Mouse (Mus musculus): ENCODE measurements at regions not wholly inside any gene's neighbourhood (a gene's known extent, or its start where the extent isn't known, plus 50 kb on each side); places are given as distances from the start of the nearest gene placed in this dataset.

DNA sequence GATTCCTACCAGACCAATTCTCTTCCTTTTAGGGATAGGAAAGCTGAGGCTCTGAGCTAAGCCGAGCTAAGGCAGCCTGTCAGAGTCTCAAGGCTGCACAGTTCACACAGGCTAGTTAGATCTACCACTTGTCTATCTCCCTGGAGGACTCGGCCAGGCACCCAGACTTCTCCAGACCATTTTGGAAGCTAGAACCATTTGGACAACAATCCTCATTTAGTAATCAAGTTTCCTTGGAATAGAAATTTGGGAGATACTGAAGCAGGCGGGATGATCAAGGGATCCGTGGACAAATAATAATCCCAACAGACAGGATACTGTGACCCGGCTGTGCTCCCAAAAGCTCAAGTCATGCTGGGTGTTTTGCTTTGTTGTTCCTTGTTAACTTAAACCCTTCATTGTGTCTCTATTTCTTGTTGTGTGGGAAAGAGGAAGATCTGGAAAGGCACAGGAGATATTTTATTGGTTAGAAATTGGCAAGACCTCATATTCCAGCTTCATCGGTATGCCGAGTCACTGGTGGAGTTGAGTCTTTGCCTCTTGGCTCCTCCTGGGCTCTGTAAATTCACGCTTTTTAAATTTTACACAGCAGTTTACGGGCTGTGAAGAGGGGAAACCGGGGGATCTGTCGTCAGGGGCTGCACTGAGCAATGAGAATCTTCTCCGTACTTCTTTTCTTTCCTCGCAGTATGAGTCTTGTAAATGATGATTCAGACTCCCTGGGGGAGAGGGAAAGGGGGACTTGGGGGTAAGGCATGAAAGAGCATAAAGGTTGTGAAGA lies 444.2 kb upstream of the Tnp1 start:
- no peak for ATAC-seq (ENCODE audit: insufficient number of reproducible peaks, insufficient read depth, low FRiP score, low TSS enrichment)

GRCm38 (mm10) chr1:73457261-73457660 lies 441.6 kb upstream of the Tnp1 start:
- ATAC-seq (ENCODE audit: insufficient number of reproducible peaks, insufficient read depth, low FRiP score, low TSS enrichment) = no peak
- H3K36me3 ChIP-seq = no peaks in the 10 kb centered on the region
- no peaks in the 10 kb centered on the region for H3K9me3 ChIP-seq
- no peaks in the 10 kb centered on the region for H3K4me1 ChIP-seq
- H3K9ac ChIP-seq = no peak overlapping the region
- H3K27ac ChIP-seq = no peak overlapping the region
- no peak overlapping the region for H3K4me3 ChIP-seq
- H3K4me2 ChIP-seq (replicated peaks) = no peak overlapping the region
- H3K27me3 ChIP-seq = no peaks in the 10 kb centered on the region
- 83% methylated on average over 2 of the region's 2 CpGs for WGBS

More for the DNA sequence above, 444.2 kb upstream of the Tnp1 start:
- Histone ChIP-seq H3K27me3 (no peaks in the 10 kb centered on the region), H3K4me1 (no peaks in the 10 kb centered on the region), H3K27ac (no peak overlapping the region), H3K9me3 (no peaks in the 10 kb centered on the region), H3K9ac (no peak overlapping the region), H3K36me3 (no peaks in the 10 kb centered on the region), H3K4me3 (no peak overlapping the region), H3K4me2 (replicated peaks) (no peak overlapping the region)
- 67% methylated on average over 13 of the region's 13 CpGs for WGBS

GRCm38 (mm10) chr1:73456359-73457062 lies 440.8 kb upstream of the Tnp1 start:
- no peak overlapping the region for H3K4me3 ChIP-seq
- H3K27me3 ChIP-seq = no peaks in the 10 kb centered on the region
- H3K36me3 ChIP-seq = no peaks in the 10 kb centered on the region
- no peak overlapping the region for H3K4me2 ChIP-seq (replicated peaks)
- 63% methylated on average over 8 of the region's 8 CpGs for WGBS
- H3K9me3 ChIP-seq = no peaks in the 10 kb centered on the region
- ATAC-seq (ENCODE audit: insufficient number of reproducible peaks, insufficient read depth, low FRiP score, low TSS enrichment) = no peak
- no peak overlapping the region for H3K27ac ChIP-seq
- no peak overlapping the region for H3K9ac ChIP-seq
- H3K4me1 ChIP-seq = no peaks in the 10 kb centered on the region

DNA sequence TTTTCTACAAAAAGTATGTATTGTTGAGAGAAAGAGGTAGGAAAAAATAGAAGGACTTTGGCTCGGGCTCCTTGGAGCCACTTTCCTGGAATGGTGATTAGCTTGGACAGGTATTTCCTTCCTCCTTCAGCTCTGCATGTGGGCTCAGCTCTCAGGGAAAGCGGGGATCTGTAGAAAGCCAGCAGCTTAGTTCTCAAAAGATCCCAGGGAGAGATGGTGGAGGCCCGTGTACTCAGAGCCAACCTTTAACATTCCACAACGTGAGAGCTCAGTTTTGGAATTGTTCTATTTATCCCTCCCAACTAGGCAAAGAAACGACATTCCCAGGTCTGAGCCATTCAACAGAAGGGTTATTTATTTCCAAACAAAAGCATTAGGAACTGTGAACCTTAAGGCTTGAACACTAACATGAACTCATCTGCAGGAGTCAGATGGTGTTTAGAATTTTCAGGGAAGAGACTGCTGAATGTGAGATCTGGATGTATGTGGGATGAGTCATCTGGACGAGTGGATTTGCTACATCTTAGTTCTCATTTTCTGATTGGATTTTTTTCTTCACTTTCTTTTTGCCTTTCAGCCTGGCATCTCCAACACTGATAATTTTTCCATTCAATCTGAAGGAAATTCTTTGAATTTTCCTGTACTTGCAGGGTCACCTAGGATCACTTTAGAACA lies 428.6 kb upstream of the Tnp1 start:
- no peak for ATAC-seq (ENCODE audit: insufficient number of reproducible peaks, insufficient read depth, low FRiP score, low TSS enrichment)
- no peaks in the 10 kb centered on the region for H3K36me3 ChIP-seq
- H3K9me3 ChIP-seq = no peaks in the 10 kb centered on the region
- no peak overlapping the region for H3K9ac ChIP-seq
- no peak overlapping the region for H3K27ac ChIP-seq
- H3K4me1 ChIP-seq = no peaks in the 10 kb centered on the region
- H3K4me3 ChIP-seq = no peak overlapping the region
- H3K27me3 ChIP-seq = no peaks in the 10 kb centered on the region
- WGBS = 47% methylated on average over 6 of the region's 6 CpGs
- H3K4me2 ChIP-seq (replicated peaks) = no peak overlapping the region

GRCm38 (mm10) chr1:73438385-73438784 lies 422.7 kb upstream of the Tnp1 start:
- WGBS = 34% methylated on average over 8 of the region's 8 CpGs
- no peak overlapping the region for H3K27ac ChIP-seq
- no peaks in the 10 kb centered on the region for H3K27me3 ChIP-seq
- H3K4me2 ChIP-seq (replicated peaks) = no peak overlapping the region
- no peaks in the 10 kb centered on the region for H3K36me3 ChIP-seq
- H3K9ac ChIP-seq = no peak overlapping the region
- no peak for ATAC-seq (ENCODE audit: insufficient number of reproducible peaks, insufficient read depth, low FRiP score, low TSS enrichment)
- H3K4me3 ChIP-seq = no peak overlapping the region
- no peaks in the 10 kb centered on the region for H3K9me3 ChIP-seq
- H3K4me1 ChIP-seq = no peaks in the 10 kb centered on the region

DNA sequence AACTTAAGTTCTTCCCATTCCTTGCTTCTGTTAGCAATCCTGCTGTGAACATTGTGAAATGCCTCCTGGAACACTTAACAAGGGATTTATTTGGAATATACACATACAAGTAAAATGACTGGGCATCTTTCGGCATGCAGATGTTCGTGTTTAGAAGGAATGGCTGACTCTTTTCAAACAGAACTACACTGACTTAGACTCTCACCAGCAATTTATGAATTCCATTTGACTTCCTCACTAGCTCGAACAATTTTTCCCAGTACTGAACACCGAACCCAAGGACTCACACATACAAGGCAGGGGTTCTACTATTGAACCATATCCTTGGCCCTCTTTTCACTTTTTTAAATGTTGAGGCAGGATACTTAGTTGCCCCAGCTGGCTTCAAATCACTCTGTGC lies 412.4 kb upstream of the Tnp1 start:
- no peak for ATAC-seq (ENCODE audit: insufficient number of reproducible peaks, insufficient read depth, low FRiP score, low TSS enrichment)

DNA sequence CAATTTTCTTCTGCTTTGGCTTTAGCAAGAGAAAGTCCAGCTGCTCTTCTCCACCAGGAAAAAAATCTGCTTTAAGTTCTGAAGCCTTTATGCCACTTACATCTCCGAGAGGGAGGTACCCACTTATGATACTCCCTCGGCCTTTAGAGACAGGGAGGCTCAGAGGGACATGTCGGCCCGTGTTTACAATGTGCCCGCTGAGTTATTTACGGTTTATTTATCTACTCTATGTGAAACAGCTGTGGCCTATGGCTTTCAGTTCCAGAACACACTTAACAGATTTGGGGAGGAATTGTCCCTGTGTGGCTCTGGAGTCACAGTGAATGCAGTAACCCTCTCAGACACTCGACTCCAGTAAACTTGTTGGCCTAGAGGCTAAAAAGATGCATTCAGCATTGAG lies 409.3 kb upstream of the Tnp1 start:
- no peak for ATAC-seq (ENCODE audit: insufficient number of reproducible peaks, insufficient read depth, low FRiP score, low TSS enrichment)
- H3K27me3 ChIP-seq = no peaks in the 10 kb centered on the region
- H3K9me3 ChIP-seq = no peaks in the 10 kb centered on the region
- no peak overlapping the region for H3K27ac ChIP-seq
- no peaks in the 10 kb centered on the region for H3K36me3 ChIP-seq
- H3K4me3 ChIP-seq = no peak overlapping the region
- no peaks in the 10 kb centered on the region for H3K4me1 ChIP-seq
- WGBS = 45% methylated on average over 7 of the region's 7 CpGs
- no peak overlapping the region for H3K4me2 ChIP-seq (replicated peaks)
- H3K9ac ChIP-seq = no peak overlapping the region

More for the DNA sequence above, 412.4 kb upstream of the Tnp1 start:
- Histone ChIP-seq H3K27ac (no peak overlapping the region), H3K4me3 (no peak overlapping the region), H3K9me3 (no peaks in the 10 kb centered on the region), H3K9ac (no peak overlapping the region), H3K4me2 (replicated peaks) (no peak overlapping the region), H3K4me1 (no peaks in the 10 kb centered on the region), H3K36me3 (no peaks in the 10 kb centered on the region), H3K27me3 (no peaks in the 10 kb centered on the region)
- WGBS = 83% methylated on average over 4 of the region's 4 CpGs

DNA sequence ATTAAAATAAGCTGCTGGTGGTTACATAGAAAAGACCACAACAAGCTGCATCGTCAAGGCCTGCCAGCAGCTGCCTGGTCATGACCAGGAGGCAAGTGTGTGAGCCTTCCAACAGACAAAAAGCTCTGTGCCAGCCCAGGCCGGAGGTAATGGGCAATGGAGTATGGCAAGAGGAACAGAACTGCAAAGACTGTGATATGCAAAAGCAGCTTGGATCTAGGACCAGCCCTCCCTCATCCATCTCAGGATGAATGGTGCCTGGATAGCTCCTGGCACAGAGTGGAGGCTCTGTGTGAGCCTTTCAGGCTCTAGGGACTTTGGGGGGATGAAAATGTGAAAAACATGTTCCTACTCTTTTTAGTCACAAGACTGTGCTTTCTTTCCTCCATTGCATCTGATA lies 402.5 kb upstream of the Tnp1 start:
- WGBS = 88% methylated on average over 2 of the region's 2 CpGs
- Histone ChIP-seq H3K4me1 (no peaks in the 10 kb centered on the region), H3K36me3 (no peaks in the 10 kb centered on the region), H3K9me3 (no peaks in the 10 kb centered on the region), H3K4me3 (no peak overlapping the region), H3K9ac (no peak overlapping the region), H3K27me3 (no peaks in the 10 kb centered on the region), H3K27ac (no peak overlapping the region), H3K4me2 (replicated peaks) (no peak overlapping the region)
- no peak for ATAC-seq (ENCODE audit: insufficient number of reproducible peaks, insufficient read depth, low FRiP score, low TSS enrichment)

DNA sequence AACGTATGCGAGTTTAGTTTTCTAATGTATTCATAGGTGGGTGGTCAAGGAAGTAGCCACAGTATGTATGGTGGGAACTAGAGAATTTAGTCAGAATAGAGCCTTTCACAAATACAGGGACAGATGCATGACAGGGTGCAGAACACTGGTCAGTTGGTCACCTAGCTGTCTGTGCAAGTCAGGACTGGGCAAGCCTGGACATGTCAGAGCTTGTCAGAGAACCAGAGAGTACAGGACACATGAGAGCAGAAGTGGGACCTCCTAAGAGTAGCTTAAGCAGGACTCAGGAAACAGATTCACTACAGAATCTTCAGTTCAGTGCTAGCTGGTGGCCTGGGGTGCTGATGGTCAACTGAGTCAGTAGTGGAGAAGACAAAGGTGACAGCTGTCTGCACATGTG lies 395.7 kb upstream of the Tnp1 start:
- 97% methylated on average over 2 of the region's 2 CpGs for WGBS
- Histone ChIP-seq H3K9me3 (no peaks in the 10 kb centered on the region), H3K27me3 (no peaks in the 10 kb centered on the region), H3K4me3 (no peak overlapping the region), H3K4me2 (replicated peaks) (no peak overlapping the region), H3K9ac (no peak overlapping the region), H3K4me1 (no peaks in the 10 kb centered on the region), H3K27ac (no peak overlapping the region), H3K36me3 (no peaks in the 10 kb centered on the region)
- no peak for ATAC-seq (ENCODE audit: insufficient number of reproducible peaks, insufficient read depth, low FRiP score, low TSS enrichment)

GRCm38 (mm10) chr1:73399178-73399577 lies 383.5 kb upstream of the Tnp1 start:
- H3K9ac ChIP-seq = no peak overlapping the region
- no peaks in the 10 kb centered on the region for H3K27me3 ChIP-seq
- no peaks in the 10 kb centered on the region for H3K4me1 ChIP-seq
- no peak overlapping the region for H3K4me2 ChIP-seq (replicated peaks)
- no peaks in the 10 kb centered on the region for H3K36me3 ChIP-seq
- 0 out of 2 replicates have a peak overlapping the region, but pooled peaks have one; percentile 30 for H3K27ac ChIP-seq
- H3K9me3 ChIP-seq = no peaks in the 10 kb centered on the region
- H3K4me3 ChIP-seq = no peak overlapping the region
- 42% methylated on average over 3 of the region's 3 CpGs for WGBS
- no peak for ATAC-seq (ENCODE audit: insufficient number of reproducible peaks, insufficient read depth, low FRiP score, low TSS enrichment)

GRCm38 (mm10) chr1:73395034-73395433 lies 379.3 kb upstream of the Tnp1 start:
- no peaks in the 10 kb centered on the region for H3K36me3 ChIP-seq
- H3K27me3 ChIP-seq = no peaks in the 10 kb centered on the region
- H3K4me1 ChIP-seq = no peaks in the 10 kb centered on the region
- no peak overlapping the region for H3K4me3 ChIP-seq
- H3K4me2 ChIP-seq (replicated peaks) = no peak overlapping the region
- ATAC-seq (ENCODE audit: insufficient number of reproducible peaks, insufficient read depth, low FRiP score, low TSS enrichment) = no peak
- no peak overlapping the region for H3K27ac ChIP-seq
- no peak overlapping the region for H3K9ac ChIP-seq
- WGBS = 46% methylated on average over 1 of the region's 1 CpGs
- no peaks in the 10 kb centered on the region for H3K9me3 ChIP-seq

DNA sequence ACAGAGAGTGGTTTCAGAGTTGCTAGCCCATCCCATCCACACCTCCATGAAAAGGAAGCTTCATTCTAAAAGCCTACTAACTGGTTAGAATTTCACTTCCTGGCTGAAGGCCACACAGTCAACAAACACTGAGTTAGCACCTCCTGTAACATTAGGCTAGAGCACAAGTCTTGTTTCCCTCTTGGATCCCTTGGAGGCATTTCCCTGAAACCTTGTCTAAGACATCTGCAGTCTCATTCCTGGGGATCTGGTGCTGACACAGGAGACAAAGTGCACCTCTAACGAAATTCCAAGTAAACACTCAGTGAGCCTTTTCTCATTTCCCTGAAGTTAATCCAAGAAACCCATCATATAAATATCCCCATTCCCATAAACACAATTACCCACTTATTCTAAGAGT lies 378.8 kb upstream of the Tnp1 start:
- Histone ChIP-seq H3K27me3 (no peaks in the 10 kb centered on the region), H3K4me2 (replicated peaks) (no peak overlapping the region), H3K27ac (no peak overlapping the region), H3K9me3 (no peaks in the 10 kb centered on the region), H3K9ac (no peak overlapping the region), H3K4me1 (no peaks in the 10 kb centered on the region), H3K4me3 (no peak overlapping the region), H3K36me3 (no peaks in the 10 kb centered on the region)
- no peak for ATAC-seq (ENCODE audit: insufficient number of reproducible peaks, insufficient read depth, low FRiP score, low TSS enrichment)
- 19% methylated on average over 1 of the region's 1 CpGs for WGBS
